Mouse (Mus musculus) ovary, postnatal 10 days (tissue): ENCODE data around the gene Ssbp1.

Source experiments
- DNase-seq: peaks from one replicate; pipeline ENCODE4 v3.0.0; 2022; ENCODE audit warnings: low spot score

The Ssbp1 gene

GRCm38 (mm10) chr6:40465710-40466109, 5.4 kb upstream of the Ssbp1 start:
- no peak for DNase-seq

- DNase-seq = no peak
These were observed 513 bp downstream of the Ssbp1 start for GRCm38 (mm10) chr6:40471720-40472010.

GRCm38 (mm10) chr6:40476132-40476531, 5.0 kb downstream of the Ssbp1 start:
- no peak for DNase-seq

- DNase-seq = no peak
These were observed 8.6 kb downstream of the Ssbp1 start for GRCm38 (mm10) chr6:40479705-40480104.

GRCm38 (mm10) chr6:40482318-40482717, 11.2 kb downstream of the Ssbp1 start:
- no peak for DNase-seq

- no peak for DNase-seq
These were observed 19.8 kb downstream of the Ssbp1 start, which contains the start of gene Tas2r137 for GRCm38 (mm10) chr6:40490933-40491332. Tas2r137 (plus strand) TSS chr6:40491233.

- no peak for DNase-seq
These were observed 22.1 kb downstream of the Ssbp1 start, which contains the start of gene Tas2r108 for GRCm38 (mm10) chr6:40493229-40493628. Tas2r108 (plus strand) TSS chr6:40493529.

- DNase-seq = no peak
These were observed 48.3 kb downstream of the Ssbp1 start, which contains the start of gene Prss37 for GRCm38 (mm10) chr6:40519408-40519807. Prss37 (minus strand) TSS chr6:40519508.
